Mouse (Mus musculus): ENCODE results near the gene Bckdk. TPM values are rescaled to one million over a fixed set of nuclear protein-coding genes. Genes with fewer than 3 reads are reported as not detected.

Gene Bckdk
- total and polyA plus RNA-seq, 2 experiments from 2014 or later = 131 to 196 TPM

DNA sequence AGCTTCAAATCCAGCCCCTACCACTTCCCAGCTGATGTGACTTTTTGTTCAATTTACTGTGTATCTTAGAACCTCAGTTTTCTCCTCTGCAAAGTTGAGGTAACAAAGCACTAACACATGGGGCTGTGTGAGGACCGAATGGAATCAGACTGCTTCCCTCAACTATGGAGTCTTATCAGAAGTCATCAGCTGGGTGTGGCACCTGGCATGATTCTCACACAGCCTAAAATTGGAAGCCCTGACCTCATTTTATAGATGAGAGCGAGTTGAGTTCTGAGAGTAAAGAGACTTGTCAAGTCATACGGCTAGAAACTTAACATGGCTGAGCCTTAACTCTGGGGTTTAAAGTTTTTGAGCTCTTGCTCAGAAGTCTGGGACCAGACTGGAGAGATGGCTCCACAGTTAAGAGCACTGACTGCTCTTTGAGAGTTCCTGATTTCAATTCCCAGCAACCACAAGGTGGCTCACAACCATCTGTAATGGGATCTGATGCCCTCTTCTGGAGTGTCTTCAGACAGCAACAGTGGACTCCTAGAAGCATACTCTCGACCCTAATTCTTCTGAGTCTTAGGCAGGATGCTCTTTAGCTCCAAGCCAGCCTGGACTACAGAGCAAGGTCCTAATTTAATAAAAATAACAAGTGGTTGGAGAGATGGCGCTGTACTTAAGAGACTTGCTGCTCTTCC, 33.6 kb upstream of the Bckdk start:
- H3K27ac ChIP-seq (ENCODE audit: low read depth) = no peak overlapping the region
- no peak overlapping the region for H3K4me2 ChIP-seq (ENCODE audit: low read depth, low read length)
- peaks cover 7% of the 10 kb centered on the region; the same call in 1 of the 2 replicates for H3K4me1 ChIP-seq (ENCODE audit: control insufficient read depth, insufficient read depth)
- 84% methylated on average over 5 of the region's 5 CpGs for WGBS
- no peaks in the 10 kb centered on the region for H3K9me3 ChIP-seq (replicated peaks; ENCODE audit: control insufficient read depth, low read length)
- ATAC-seq (ENCODE audit: insufficient read depth, low read depth) (no peak), DNase-seq (ENCODE audit: low spot score) (no peak)
- TF ChIP-seq EP300 (IDR thresholded peaks at IDR 0.05; ENCODE audit: low read depth) (no peak), CTCF (IDR thresholded peaks at IDR 0.05; ENCODE audit: low read depth) (no peak)
- H3K27me3 ChIP-seq (ENCODE audit: control insufficient read depth, insufficient read depth, low read length) = no peaks in the 10 kb centered on the region
- no peak overlapping the region for H3K9ac ChIP-seq (replicated peaks; ENCODE audit: low read depth, low read length)
- H3K36me3 ChIP-seq (replicated peaks; ENCODE audit: control insufficient read depth, insufficient read depth, low read length) = peaks cover 25% of the 10 kb centered on the region
- H3K4me3 ChIP-seq (ENCODE audit: low read depth, low read length) = no peak overlapping the region

DNA sequence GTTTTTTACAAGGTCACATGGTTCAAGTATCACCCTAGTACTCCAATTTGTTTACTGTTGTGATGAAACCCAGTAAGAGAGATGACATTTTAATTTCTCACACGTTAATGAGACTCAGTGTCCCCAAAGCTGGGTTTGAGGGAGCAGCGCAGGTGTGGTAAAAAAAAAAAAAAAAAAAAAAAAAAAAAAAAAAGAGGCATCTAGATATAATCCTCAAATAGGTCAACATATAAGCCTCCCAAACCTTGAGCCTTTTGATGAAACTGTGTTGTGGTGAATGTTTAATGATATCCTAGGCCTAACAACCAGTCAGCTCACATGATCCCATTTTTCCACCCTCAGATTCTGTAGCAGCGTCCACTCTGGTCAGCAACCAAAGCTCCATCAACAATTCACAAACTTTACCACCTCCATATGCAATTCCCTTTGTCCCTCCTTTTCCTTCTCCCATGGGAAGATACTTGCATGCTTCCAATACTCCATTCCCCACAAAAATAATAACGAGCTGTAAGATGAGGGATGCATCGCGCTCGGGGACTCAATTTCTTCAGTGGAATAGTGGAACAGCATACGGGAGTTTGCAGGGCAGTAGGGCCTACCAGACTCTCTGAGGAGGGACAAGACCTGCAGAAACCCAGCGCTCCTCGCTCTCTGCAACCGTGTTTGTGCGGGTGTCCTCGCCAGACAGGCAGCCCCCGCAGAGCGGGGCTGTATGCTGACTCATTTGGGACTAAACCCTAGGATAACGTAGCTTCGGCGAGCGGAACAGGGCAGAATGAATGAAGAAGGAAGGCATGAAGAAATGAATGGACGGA, 28.9 kb upstream of the Bckdk start:
- 7% methylated on average over 20 of the region's 20 CpGs for WGBS
- no peak for ATAC-seq (ENCODE audit: insufficient read depth, low read depth)
- H3K36me3 ChIP-seq (replicated peaks; ENCODE audit: control insufficient read depth, insufficient read depth, low read length) = peaks cover 19% of the 10 kb centered on the region

DNA sequence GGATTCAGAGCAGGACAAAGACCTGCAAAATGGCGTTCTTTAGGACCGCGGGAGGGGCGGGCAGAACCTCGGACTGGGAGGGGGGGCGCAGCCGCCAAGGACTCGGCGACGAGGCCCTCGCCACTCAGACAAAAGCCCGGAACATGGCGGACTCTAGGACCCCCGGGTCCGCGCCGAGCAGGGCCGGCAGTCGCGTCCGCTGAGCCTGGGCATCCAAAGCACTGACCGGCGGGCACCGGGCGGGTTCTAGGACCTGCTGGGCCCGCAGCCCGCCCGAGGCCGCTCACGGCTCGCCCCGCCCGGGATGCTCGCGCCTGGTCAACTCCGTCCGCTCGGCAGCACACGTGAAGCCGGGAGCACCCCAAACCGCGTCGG, 28.3 kb upstream of the Bckdk start:
- H3K27me3 ChIP-seq (ENCODE audit: control insufficient read depth, insufficient read depth, low read length) = no peaks in the 10 kb centered on the region
- no peak for TF ChIP-seq EP300 (IDR thresholded peaks at IDR 0.05; ENCODE audit: low read depth)
- no peak for TF ChIP-seq CTCF (IDR thresholded peaks at IDR 0.05; ENCODE audit: low read depth)
- WGBS = under 1% methylated on average over 24 of the region's 43 CpGs
- peak overlapping the region; percentile 91 for H3K4me3 ChIP-seq (ENCODE audit: low read depth, low read length)
- peak; percentile 96 for DNase-seq (ENCODE audit: low spot score)
- peak overlapping the region; percentile 97 for H3K27ac ChIP-seq (ENCODE audit: low read depth)
- H3K9me3 ChIP-seq (replicated peaks; ENCODE audit: control insufficient read depth, low read length) = no peaks in the 10 kb centered on the region
- H3K36me3 ChIP-seq (replicated peaks; ENCODE audit: control insufficient read depth, insufficient read depth, low read length) = peaks cover 25% of the 10 kb centered on the region
- ATAC-seq (ENCODE audit: insufficient read depth, low read depth) = peak; percentile 90
- H3K4me2 ChIP-seq (ENCODE audit: low read depth, low read length) = peak overlapping the region; percentile 94
- H3K4me1 ChIP-seq (ENCODE audit: control insufficient read depth, insufficient read depth) = peaks cover 10% of the 10 kb centered on the region
- peak overlapping the region; percentile 88 for H3K9ac ChIP-seq (replicated peaks; ENCODE audit: low read depth, low read length)

More for the DNA sequence above, 28.9 kb upstream of the Bckdk start:
- H3K27ac ChIP-seq (ENCODE audit: low read depth) = peak overlapping the region; percentile 97
- H3K27me3 ChIP-seq (ENCODE audit: control insufficient read depth, insufficient read depth, low read length) = no peaks in the 10 kb centered on the region
- H3K4me1 ChIP-seq (ENCODE audit: control insufficient read depth, insufficient read depth) = peaks cover 10% of the 10 kb centered on the region
- H3K4me2 ChIP-seq (ENCODE audit: low read depth, low read length) = peak overlapping the region; percentile 94
- no peak for TF ChIP-seq CTCF (IDR thresholded peaks at IDR 0.05; ENCODE audit: low read depth)
- no peak for TF ChIP-seq EP300 (IDR thresholded peaks at IDR 0.05; ENCODE audit: low read depth)
- H3K9ac ChIP-seq (replicated peaks; ENCODE audit: low read depth, low read length) = peak overlapping the region; percentile 88
- peak overlapping the region; percentile 91 for H3K4me3 ChIP-seq (ENCODE audit: low read depth, low read length)
- H3K9me3 ChIP-seq (replicated peaks; ENCODE audit: control insufficient read depth, low read length) = no peaks in the 10 kb centered on the region
- no peak for DNase-seq (ENCODE audit: low spot score)

DNA sequence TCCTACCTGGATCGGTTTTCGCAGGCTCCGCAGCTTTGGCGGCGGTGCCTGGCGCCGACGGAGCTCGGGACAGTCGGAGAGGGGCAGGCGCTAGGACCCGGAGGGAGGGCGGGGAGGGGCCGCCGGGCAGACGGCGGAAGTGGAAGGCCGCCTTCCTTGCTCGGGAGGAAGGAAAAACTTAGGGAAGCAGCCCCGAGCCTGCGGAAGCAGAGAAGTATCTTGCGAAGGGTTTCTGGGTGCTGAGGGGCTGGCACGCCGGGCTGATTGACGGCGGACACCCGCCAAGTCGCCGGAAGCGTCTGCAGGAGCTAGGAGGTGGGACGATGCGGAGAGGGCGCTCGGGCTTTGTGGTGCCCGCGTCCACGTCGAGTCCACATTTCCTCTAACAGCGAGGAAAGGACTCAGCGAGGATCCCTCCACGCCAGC, 27.8 kb upstream of the Bckdk start, which contains the start of gene Zfp646:
TSS of gene Zfp646 (plus strand) at position 181 of the 426 bp plus-strand sequence.
- H3K9ac ChIP-seq (replicated peaks; ENCODE audit: low read depth, low read length) = peak within 1 kb of the TSS; percentile 88
- ATAC-seq (ENCODE audit: insufficient read depth, low read depth) (peak; percentile 87), DNase-seq (ENCODE audit: low spot score) (peak; percentile 83)
- peak within 1 kb of the TSS; percentile 91 for H3K4me3 ChIP-seq (ENCODE audit: low read depth, low read length)
- WGBS = under 1% methylated on average over 40 of the region's 41 CpGs
- H3K4me1 ChIP-seq (ENCODE audit: control insufficient read depth, insufficient read depth) = peaks cover 10% of the 10 kb centered on the region
- TF ChIP-seq EP300 (IDR thresholded peaks at IDR 0.05; ENCODE audit: low read depth) (no peak; the same call in 1 of the 2 replicates), CTCF (IDR thresholded peaks at IDR 0.05; ENCODE audit: low read depth) (no peak)
- no peaks in the 10 kb centered on the region for H3K9me3 ChIP-seq (replicated peaks; ENCODE audit: control insufficient read depth, low read length)
- H3K27me3 ChIP-seq (ENCODE audit: control insufficient read depth, insufficient read depth, low read length) = no peaks in the 10 kb centered on the region
- peak within 1 kb of the TSS; percentile 94 for H3K4me2 ChIP-seq (ENCODE audit: low read depth, low read length)
- H3K27ac ChIP-seq (ENCODE audit: low read depth) = peak within 1 kb of the TSS; percentile 97
- H3K36me3 ChIP-seq (replicated peaks; ENCODE audit: control insufficient read depth, insufficient read depth, low read length) = peaks cover 29% of the 10 kb centered on the region

DNA sequence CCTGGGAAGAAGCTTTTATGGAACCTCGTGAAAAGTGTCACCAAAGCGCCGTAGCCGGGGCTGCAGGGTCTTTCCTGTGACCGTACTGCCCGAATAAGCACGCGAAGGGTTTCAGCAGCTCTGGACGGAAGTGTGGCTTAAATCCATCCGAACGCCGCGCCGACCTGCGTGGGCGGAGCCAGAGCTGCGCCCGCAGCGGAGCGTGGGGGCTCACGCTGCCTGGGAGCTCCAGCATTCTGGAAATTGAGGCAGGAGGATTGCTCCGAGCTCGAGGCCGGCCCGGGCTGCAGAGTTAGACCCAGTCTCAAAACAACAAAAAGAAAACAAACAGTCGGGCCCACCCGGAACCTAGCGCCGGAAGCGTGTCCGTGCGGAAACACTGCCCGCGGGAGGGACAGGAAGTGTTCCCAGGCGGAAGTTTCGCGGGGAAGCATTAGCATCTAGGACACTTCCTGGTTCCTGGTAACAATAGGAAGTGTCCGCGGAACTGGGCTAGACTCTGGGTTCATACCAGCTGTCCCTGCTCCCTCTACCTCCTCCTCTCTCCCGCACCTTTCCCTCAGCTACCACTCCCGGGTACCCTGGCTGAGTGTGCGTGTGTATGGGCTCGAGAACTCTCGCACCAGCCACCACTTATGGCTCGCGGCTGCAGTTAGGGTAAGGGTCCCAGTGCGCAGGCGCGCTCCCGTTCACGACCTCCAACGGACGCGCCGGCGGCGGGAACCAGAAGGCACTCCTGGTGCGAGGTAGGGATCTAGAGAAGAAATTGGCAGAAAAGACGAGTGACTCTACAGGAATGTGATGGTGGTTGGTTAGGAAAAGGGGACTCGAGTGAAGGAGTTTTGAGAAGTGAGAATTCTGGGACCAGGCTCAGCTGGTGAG, 27.2 kb upstream of the Bckdk start, which contains the start of gene Zfp668:
TSS of gene Zfp668 (minus strand) at position 362 of the 882 bp plus-strand sequence.
- peaks cover 10% of the 10 kb centered on the region for H3K4me1 ChIP-seq (ENCODE audit: control insufficient read depth, insufficient read depth)
- no peaks in the 10 kb centered on the region for H3K27me3 ChIP-seq (ENCODE audit: control insufficient read depth, insufficient read depth, low read length)
- peak within 1 kb of the TSS; percentile 88 for H3K9ac ChIP-seq (replicated peaks; ENCODE audit: low read depth, low read length)
- DNase-seq (ENCODE audit: low spot score) (peak; percentile 89), ATAC-seq (ENCODE audit: insufficient read depth, low read depth) (peak; percentile 67)
- peak within 1 kb of the TSS; percentile 97 for H3K27ac ChIP-seq (ENCODE audit: low read depth)
- H3K4me2 ChIP-seq (ENCODE audit: low read depth, low read length) = peak within 1 kb of the TSS; percentile 94
- H3K36me3 ChIP-seq (replicated peaks; ENCODE audit: control insufficient read depth, insufficient read depth, low read length) = peaks cover 36% of the 10 kb centered on the region
- H3K9me3 ChIP-seq (replicated peaks; ENCODE audit: control insufficient read depth, low read length) = no peaks in the 10 kb centered on the region
- H3K4me3 ChIP-seq (ENCODE audit: low read depth, low read length) = peak within 1 kb of the TSS; percentile 91
- TF ChIP-seq CTCF (IDR thresholded peaks at IDR 0.05; ENCODE audit: low read depth) (no peak), EP300 (IDR thresholded peaks at IDR 0.05; ENCODE audit: low read depth) (no peak; the same call in 1 of the 2 replicates)
- WGBS = under 1% methylated on average over 60 of the region's 60 CpGs

All from heart, postnatal 0 days (tissue).